Mouse (Mus musculus) gastrocnemius, postnatal 14 days (tissue): ENCODE measurements at regions not wholly inside any gene's neighbourhood (a gene's known extent, or its start where the extent isn't known, plus 50 kb on each side); places are given as distances from the start of the nearest gene placed in this dataset.
A peak's percentile ranks its signal among the peaks of the same experiment; 100 is the strongest.

ENCODE experiments used
- DNase-seq: peaks from one replicate; pipeline ENCODE4 v3.0.0; 2021; ENCODE audit warnings: mixed read lengths
- intact Hi-C: fragments of 180-260 bp; cut with DNase I; formaldehyde crosslinking; loops from one replicate; pipeline ENCODE4 v1.15.1; 2025; ENCODE audit warnings: low total_unique reads

- intact Hi-C loops = no loop called here
- DNase-seq = no peak
Observed at GRCm38 (mm10) chr6:112091125-112091763, 182.3 kb upstream of the Lmcd1 start.

DNA sequence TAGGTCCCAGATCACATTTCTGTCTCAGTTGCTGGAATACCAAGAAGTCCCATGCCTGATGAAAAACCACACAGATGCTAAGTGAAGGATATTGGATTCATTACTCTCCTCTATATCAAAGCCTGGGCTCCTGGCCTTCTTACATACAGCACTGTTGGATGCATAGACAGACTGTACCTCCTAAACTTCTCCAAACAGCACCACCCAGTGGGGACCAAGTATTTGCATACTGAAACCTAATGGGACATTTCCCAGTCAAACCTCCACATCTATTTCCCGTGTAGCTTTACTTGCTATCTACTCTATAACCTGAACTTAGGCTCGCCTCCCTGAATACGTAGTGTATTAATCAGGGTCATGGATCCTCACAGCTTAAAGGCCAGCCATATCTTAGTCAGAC, 180.3 kb upstream of the Lmcd1 start:
- DNase-seq = no peak
- intact Hi-C loops = no loop called here

- no peak for DNase-seq
- intact Hi-C loops = no loop called here
Observed at GRCm38 (mm10) chr6:112097699-112098098, 175.9 kb upstream of the Lmcd1 start.

GRCm38 (mm10) chr6:112108651-112109050, 164.9 kb upstream of the Lmcd1 start:
- no peak for DNase-seq
- intact Hi-C loops = no loop called here

DNA sequence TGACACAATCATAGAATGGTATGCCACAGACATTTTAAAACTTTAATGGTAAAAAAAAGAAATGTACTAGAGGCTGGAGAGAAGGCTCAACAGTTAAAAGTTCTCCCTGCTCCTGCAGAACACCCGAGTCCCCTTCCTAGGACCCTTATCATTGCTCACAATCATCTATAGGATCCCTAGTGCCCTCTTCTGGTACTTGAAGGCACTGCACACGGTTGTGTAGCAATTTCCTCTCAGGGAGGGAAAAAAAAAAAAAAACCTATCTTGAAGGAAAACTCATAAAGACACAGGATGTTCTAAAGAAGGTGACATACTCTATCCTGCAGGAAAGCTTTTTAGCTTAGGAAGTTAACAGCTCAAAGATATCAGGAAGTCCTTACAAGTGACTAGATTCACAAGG, 154.4 kb upstream of the Lmcd1 start:
- no peak for DNase-seq
- intact Hi-C loops = no loop called here

DNA sequence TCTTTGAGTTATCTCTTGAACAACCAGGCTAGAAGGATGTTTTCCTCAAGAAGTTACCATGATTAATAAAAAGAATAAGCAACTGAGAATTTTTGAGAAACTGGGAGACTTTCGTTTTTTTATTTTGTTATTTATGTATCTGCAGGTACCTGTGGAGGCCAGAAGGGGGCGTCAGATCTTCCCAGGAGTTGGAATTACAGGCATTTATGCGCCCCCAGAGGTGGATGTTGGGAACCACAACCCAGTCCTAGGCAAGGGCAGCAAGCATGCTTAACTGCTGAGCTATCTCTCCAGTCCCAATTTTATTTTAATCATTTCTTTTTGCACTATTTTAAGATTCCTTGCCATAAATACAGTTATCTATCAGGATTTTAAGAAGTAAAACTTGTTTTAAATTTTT, 140.0 kb upstream of the Lmcd1 start:
- DNase-seq = peak; percentile 49
- intact Hi-C loops = no loop called here

- DNase-seq = no peak
- intact Hi-C loops = no loop called here
Observed at GRCm38 (mm10) chr6:112152535-112153364, 120.8 kb upstream of the Lmcd1 start.

- intact Hi-C loops = no loop called here
- DNase-seq = no peak
Observed at GRCm38 (mm10) chr6:112167487-112167886, 106.1 kb upstream of the Lmcd1 start.

DNA sequence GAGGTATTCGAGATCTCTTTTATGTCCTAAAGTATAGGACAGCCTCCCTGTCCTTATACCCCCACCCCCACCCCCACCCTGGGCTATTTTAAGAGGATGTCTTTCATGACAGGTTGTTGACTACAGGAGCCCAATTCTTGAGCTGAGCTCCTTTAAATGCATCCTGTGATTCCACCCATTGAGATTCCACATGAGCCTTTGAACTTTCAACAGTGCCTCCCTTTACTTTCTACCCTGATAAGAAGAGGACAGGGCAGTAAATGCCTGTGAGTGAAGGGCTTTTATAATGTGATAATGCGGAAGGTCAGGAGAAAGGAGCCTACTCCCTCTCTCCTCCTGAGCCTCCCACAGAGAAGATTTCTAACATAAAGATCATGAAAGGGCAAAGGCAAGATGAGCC, 97.2 kb upstream of the Lmcd1 start:
- intact Hi-C loops = no loop called here
- no peak for DNase-seq

- intact Hi-C loops = no loop called here
- no peak for DNase-seq
Observed at GRCm38 (mm10) chr6:112187636-112188035, 85.9 kb upstream of the Lmcd1 start.

DNA sequence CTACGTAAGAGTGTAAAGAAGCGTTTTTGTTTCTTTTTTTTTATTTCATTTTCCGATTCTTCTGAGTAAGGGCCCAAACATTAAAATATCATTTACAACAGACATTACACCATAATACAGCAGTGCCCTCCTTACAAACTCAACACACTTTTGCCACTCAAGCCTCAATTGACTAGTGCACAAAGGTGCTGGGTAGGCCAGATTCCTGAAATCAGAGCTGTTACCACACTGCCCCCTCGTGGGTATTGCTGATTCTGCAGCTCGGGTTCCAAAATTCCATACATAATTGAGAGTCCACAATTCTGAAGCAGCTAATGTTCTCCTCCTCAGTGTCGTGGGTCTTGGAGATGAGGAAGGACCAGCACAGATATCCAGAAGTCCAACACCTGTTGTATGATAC, 82.5 kb upstream of the Lmcd1 start:
- DNase-seq = peak; percentile 41
- intact Hi-C loops = no loop called here

DNA sequence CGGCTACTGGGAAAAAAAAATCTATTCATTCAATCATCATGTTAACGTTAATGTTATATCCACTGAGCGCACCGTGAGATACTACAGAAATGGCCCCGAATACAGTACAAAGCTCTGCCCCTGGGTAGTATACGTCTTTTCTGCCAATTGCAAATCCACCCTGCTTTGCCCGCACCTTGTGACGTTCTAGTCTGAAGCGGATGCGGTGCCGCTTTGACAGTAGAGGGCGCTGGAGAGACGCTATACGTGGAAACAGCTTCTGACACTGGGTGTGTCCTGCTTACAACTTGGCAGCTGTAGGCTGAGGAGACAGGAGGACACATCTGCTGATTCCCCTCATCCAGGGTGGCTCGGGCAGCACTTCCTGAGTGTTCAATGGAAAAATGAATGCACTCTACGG, 76.1 kb upstream of the Lmcd1 start:
- DNase-seq = peak; percentile 80
- intact Hi-C loops = no loop called here

- intact Hi-C loops = no loop called here
- no peak for DNase-seq
Observed at GRCm38 (mm10) chr6:112199241-112199640, 74.3 kb upstream of the Lmcd1 start.

- no peak for DNase-seq
- intact Hi-C loops = loop anchor here (5.0 kb wide), 1 partner anchor 280 kb away; no protein-coding TSS in a partner anchor
Observed at GRCm38 (mm10) chr6:112202120-112202519, 71.4 kb upstream of the Lmcd1 start.

DNA sequence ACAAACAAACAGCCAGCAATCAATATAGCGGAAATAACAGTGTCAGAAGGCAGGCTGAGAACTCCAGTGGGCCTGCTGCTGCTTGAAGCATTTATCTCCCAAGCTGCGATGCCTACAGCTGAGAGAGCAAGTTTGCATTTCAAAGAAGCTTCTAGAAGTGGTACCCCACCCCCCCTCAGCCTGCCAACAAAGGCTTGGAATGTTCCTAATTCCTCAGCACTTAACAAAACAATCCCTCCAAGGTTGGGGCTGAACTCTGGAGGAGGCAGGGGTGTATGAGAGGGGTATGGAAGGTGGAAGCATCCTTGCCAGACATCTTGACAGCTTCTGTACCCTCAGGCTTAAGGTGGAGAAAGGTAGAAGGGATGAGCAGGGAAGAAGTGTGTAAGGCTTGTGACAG, 70.2 kb upstream of the Lmcd1 start:
- DNase-seq = no peak
- intact Hi-C loops = loop anchor here (5.0 kb wide), 1 partner anchor 279 kb away; no protein-coding TSS in a partner anchor

- intact Hi-C loops = loop anchor here (5.0 kb wide), 1 partner anchor 277 kb away; no protein-coding TSS in a partner anchor
- DNase-seq = no peak
Observed at GRCm38 (mm10) chr6:112204956-112205355, 68.6 kb upstream of the Lmcd1 start.

GRCm38 (mm10) chr6:112205420-112205995, 68.0 kb upstream of the Lmcd1 start:
- no peak for DNase-seq
- intact Hi-C loops = no loop called here

- DNase-seq = no peak
- intact Hi-C loops = no loop called here
Observed at GRCm38 (mm10) chr6:112207229-112207628, 66.3 kb upstream of the Lmcd1 start.

DNA sequence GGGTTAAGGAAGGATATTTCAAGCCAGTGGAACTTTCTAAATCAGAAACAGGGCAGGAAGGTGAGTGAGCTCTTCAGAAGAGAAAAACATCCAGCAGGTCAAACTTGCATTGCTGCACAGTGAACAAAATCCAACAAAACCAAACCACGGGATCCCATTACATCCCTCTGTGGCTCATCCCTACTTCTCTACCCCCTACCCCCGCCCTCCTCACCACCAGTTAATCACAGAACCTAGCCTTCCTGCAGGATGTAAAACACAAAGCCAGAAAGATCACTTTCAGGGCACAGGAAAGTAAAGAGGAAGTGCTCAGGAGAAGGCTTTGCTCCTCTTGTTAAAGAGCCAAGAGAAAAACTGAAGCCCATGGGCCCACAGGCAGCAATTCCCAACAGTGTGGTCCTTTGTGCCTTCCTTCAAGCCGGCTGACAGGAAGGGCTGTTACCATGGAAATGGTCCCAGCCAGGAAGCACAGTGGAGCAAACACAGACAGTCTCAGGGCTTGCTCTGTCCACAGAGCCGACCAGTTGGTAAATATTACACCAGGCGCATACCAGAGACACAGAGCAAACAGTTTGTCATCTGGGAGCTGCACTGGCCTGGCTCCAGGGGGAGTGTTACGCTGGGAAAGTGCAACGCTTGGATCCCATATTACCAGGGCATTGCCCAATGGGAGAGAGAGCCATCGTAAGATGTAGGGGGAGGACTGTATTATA, 63.2 kb upstream of the Lmcd1 start:
- intact Hi-C loops = no loop called here

GRCm38 (mm10) chr6:112216868-112217267, 56.7 kb upstream of the Lmcd1 start:
- DNase-seq = no peak
- intact Hi-C loops = no loop called here

More for the DNA sequence above, 63.2 kb upstream of the Lmcd1 start:
- DNase-seq = peak; percentile 47
